Mouse (Mus musculus) gastrocnemius, postnatal 4 days (tissue): ENCODE measurements around the gene Tex45. TPM values are rescaled to one million over a fixed set of nuclear protein-coding genes. Genes with fewer than 3 reads are reported as not detected.
A peak's percentile ranks its signal among the peaks of the same experiment; 100 is the strongest.

Source experiments
- DNase-seq, 2 experiments: peaks; one replicate each; pipeline ENCODE4 v3.0.0; 2021 to 2022; ENCODE audit warnings: low spot score in 2 of 2, mixed read lengths in 2 of 2
- long read RNA-seq, 2 experiments: library from polyadenylated mRNA; stranded (forward); transcript quantifications; one replicate each; pipeline ENCODE4 v2.0.0; 2021
- total RNA-seq, 2 experiments: library from RNA; stranded (reverse); gene quantifications; 2 replicates each; pipeline ENCODE4 v1.2.3; 2021

Tex45 gene
- under 1 TPM in 1 of 2 experiments, not detected in 1; 0.16 TPM for total RNA-seq
- long read RNA-seq, experiment 1, result 0 reads
- long read RNA-seq, experiment 2, result 0 reads

GRCm38 (mm10) chr8:3470562-3470961 is at the start of gene Tex45:
TSS of gene Tex45 (plus strand) at chr8:3470862.
- DNase-seq, result no peak

- no peak for DNase-seq
These were observed 49.2 kb upstream of the Tex45 start for GRCm38 (mm10) chr8:3421507-3421906.

- DNase-seq, result no peak
These were observed 45.4 kb upstream of the Tex45 start for GRCm38 (mm10) chr8:3425217-3425616.

GRCm38 (mm10) chr8:3426211-3426610 is 44.5 kb upstream of the Tex45 start:
- no peak for DNase-seq

- no peak for DNase-seq
These were observed 42.2 kb upstream of the Tex45 start for GRCm38 (mm10) chr8:3428426-3428825.

GRCm38 (mm10) chr8:3429966-3430365 is 40.7 kb upstream of the Tex45 start:
- DNase-seq, result no peak

- no peak for DNase-seq
These were observed 39.5 kb upstream of the Tex45 start for GRCm38 (mm10) chr8:3431113-3431512.

DNA sequence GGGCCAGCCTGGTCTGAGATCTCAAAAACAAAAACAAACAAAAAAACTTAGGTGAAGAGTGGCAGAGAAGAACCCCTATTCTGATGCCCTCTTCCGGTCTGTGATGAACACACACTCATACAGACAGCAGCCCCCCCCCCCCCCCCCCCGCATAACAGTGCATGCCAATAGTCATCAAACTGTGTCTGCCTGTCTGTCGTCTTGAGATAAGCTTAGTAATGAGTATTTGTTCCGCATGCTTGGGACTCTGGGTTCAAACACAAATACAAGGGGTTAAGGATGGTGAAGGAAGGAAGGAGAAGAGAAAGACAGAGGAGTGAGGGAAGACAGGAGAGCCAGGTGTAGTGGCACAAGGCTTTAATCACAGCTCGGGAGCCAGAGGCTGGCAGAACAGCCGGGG is 34.2 kb upstream of the Tex45 start:
- DNase-seq, result no peak

DNA sequence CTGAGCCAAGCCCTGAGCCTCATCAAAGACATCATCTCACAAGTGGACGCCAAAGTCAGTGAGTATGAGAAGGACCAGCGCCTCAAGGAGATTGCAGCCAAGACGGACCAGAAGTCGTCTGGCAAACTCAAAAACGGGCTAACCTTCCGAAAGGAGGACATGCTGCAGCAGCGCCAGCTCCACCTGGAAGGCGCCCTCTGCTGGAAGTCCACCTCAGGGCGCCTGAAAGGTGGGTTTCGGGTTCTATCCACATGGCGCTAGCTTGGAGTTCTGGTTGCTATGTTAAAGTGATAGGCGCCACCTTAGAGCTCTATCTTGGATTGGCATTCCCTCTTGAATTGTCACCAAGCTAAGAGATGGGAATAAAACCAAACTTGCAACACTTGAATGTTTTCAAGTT is 31.2 kb upstream of the Tex45 start:
- DNase-seq, result no peak

DNA sequence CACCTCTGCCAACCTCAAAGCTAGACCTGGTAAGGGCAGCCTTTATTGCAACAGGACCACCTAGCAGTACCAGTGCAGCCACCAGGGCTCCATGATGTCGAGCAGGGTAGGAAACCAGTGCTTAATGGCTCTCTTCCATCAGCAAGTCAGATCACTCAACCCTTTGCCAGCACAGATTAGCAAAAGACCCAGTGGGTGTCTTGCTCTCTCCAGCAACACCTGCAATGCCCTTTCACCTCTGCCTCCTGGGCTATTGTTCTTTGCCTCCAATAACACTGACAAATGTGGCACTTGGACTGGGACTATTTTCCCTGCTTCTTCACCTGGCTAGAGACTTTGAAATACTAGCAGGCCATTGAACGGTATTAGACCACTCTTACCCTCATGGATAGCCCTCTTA is 21.4 kb upstream of the Tex45 start:
- no peak for DNase-seq

DNA sequence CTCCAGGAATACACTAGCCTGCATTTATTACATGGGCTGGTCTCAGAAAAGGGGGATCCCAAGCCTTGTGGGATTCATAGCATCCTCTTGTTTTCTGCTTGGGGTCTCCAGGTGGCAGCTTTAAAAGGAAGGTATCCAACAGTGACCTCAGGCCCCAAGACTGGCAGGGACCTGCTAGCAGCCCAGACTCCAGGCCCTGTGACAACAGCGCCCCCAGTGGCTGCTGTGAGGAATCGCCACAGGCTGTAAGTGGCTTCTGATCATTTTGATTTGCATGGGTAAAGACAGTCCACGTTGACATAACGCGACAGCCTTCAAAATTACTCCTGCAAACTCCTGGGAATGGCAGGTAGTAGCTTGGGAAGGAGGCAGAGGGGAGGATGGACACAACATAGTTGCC is 20.0 kb upstream of the Tex45 start:
- peak in 1 of 2 experiments; percentile 50 for DNase-seq

DNA sequence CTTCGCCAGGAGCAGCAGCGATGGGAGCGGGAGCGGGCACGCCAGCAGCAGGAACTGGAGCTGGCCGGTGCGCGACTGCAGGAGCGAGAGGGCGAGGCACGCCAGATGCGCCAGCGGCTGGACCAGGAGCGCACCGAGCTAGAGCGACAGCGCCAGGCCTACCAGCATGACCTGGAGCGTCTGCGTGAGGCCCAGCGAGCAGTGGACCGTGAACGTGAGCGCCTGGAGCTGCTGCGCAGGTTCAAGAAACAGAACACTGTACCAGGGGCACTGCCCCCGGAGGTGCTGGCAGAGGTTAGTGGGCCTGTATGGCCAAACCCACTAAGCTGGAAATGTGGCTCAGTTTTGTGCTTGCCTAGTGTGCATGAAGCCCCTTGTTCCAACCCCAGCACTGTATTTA is 18.7 kb upstream of the Tex45 start:
- DNase-seq, result no peak

- no peak for DNase-seq
These were observed 7.4 kb upstream of the Tex45 start for GRCm38 (mm10) chr8:3463248-3463647.

DNA sequence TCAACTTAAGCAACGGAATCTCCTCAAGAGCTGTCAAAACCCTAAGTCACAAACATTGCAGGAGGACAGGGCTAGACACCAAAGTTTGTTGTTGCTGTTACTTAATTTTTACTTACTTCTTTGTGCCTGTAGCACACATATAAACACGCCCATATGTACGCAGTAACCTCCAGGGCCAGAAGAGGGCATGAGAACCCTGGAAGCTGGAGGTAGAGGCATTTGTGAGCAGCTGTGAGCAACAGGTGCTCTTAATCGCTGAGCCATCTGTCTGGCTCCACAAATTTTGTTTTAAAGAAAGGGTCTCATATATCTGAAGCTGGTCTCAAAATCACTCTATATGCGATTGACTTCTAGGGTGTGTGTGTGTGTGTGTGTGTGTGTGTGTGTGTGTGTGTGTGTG is 6.4 kb upstream of the Tex45 start:
- DNase-seq, result peak in 1 of 2 experiments; percentile 29

GRCm38 (mm10) chr8:3467006-3467885 is 3.4 kb upstream of the Tex45 start, which contains the start of gene Pex11g:
TSS of gene Pex11g (minus strand) at chr8:3467680.
- DNase-seq, result peak; percentile 93 to 98

GRCm38 (mm10) chr8:3467886-3468545 is 2.6 kb upstream of the Tex45 start:
- DNase-seq, result no peak

GRCm38 (mm10) chr8:3468838-3469237 is 1.8 kb upstream of the Tex45 start:
- no peak for DNase-seq

DNA sequence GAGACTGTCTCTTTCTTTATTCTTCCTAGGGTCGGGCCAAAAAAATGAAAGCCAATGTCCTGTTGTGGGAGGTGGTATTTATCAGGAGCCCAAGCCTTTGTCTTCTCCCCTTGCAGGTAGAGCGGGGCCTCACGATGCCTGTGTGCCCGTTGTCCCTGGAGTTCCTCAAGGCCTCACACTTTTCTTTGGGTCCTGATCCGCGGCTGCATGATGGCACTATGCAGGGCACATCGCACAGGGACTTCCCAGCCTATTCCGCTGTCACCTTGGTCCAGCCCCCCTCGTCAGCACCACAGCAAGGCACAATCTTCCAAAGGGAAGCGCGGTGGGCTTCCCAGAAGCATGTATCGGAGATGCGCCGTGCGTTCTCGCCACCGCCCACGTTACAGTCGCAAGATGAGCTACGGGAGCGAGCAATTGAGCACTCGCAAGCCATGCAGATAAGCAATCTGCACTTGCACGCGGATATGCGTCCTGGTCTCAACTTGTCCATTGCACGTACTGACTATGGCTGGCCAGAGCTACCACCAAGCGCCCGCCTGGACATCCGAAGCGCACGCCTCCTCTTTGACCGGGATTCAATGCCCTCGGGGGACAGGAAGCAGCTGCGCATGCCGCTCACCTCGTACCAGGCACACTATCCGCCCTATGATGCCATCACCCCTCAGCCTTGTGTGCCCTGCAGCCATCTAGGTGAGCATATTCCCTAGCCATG is 5.2 kb downstream of the Tex45 start:
- DNase-seq, result no peak

GRCm38 (mm10) chr8:3480221-3480785 is 9.6 kb downstream of the Tex45 start:
- no peak for DNase-seq

DNA sequence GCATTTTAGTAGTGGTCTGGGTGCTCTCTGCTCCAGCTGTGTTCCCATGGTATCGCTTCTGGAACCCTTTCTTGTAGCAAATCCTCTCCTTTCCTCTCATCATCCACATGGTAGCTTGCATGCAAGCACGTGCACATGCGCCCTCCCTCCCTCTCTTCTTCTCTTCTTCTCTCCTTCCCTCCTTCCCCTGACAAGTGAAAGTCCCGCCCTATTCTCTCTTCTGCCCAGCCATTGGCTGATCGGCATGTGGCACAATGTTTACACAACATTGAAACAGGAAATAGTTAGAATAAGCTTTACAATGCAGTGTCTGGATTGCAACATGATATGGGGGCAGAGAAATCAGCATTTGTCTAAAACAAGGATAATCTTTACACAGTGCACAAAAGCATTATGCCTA is 10.9 kb downstream of the Tex45 start:
- DNase-seq, result no peak

DNA sequence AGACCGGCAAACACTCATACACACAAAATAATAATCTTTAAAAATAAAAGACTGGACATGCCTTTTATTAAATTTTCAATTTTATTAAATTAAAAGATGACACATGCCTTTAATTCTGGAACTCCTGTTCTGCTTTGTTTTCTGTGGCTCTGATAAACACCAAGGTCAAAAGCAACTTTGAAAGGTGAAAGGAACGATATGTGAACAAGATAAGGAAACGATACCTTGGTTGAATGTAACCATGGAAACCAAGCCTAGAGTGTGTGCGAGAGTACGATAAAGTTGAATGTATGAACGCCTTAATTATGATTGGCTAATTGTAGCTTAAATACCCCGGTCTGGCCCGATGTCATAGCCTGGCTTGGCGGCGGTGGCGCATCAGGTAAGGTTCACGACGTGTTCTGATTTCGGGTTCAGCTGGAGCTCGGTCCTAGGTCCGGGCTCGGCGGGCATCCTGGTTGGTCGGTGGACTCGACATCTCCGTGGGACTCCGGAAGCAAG is 11.6 kb downstream of the Tex45 start:
- no peak for DNase-seq
